Mouse (Mus musculus): ENCODE results near the gene Snx8.
A peak's percentile ranks its signal among the peaks of the same experiment; 100 is the strongest.

Snx8 gene

GRCm38 (mm10) chr5:140350731-140351497, 38.1 kb downstream of the Snx8 start:
- DNase-seq (ENCODE audit: extremely low read depth, low read depth, low spot score), result no peak

GRCm38 (mm10) chr5:140349882-140350281, 39.2 kb downstream of the Snx8 start:
- no peak for DNase-seq (ENCODE audit: extremely low read depth, low read depth, low spot score)

DNA sequence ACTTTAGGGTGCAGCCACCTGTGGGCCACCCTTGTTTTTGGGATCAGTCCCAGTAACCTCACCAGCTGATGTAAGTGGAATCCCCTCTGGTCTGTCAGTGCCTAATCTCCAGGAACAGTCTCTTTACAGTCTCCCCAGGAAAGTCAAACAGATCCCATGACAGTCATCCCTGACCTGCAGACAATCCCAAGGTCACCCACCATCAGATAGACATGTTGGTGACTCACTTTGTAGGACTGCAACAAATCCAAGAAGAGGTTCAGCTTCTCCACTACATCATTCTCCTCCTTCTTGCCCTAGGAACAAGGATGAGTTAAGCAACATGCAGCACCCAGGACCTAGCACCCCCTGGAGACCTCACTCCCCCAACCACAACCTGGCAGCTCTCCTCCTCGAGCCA, 43.0 kb downstream of the Snx8 start:
- DNase-seq (ENCODE audit: extremely low read depth, low read depth, low spot score), result no peak

DNA sequence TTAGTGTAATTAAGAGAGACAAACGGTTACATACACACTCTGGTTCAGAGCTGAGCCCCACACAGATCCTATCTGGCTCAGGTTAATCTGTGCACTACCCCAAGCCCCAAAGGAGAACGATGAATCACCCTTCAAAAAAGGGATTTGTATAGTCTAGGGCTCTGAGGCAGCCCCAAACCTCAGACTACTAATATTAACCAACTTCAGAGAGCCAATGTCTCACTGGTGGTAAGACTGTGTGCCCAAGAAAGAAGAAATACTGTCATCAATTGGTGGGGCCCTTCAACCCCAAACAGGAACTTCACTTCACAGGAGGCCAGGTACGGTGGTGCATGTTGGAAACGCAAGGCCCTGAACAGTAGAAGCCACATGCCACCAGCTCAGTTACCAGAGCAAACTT, 43.8 kb downstream of the Snx8 start:
- no peak for DNase-seq (ENCODE audit: extremely low read depth, low read depth, low spot score)

- no peak for DNase-seq (ENCODE audit: extremely low read depth, low read depth, low spot score)
Measured at GRCm38 (mm10) chr5:140342880-140343279, 46.2 kb downstream of the Snx8 start.

GRCm38 (mm10) chr5:140339836-140340235, 49.2 kb downstream of the Snx8 start:
- DNase-seq (ENCODE audit: extremely low read depth, low read depth, low spot score), result no peak

DNA sequence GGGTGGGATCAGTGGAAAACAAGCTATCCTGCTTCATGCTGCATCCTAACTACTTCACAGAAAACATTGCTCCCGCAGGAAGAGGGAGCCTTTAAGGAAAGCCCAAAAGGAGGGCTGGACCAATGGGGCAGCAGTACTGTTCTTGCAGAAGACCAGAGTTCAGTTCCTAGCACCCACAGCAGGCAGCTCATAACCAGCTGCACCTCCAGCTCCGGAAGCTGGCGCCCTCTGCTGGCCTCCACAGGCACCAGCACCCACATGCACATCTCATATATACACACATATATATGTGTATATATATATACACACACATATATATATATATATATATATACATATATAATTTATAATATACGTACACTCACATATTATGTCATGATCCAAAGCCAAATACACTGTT, 50.3 kb downstream of the Snx8 start:
- no peak for DNase-seq (ENCODE audit: extremely low read depth, low read depth, low spot score)

GRCm38 (mm10) chr5:140336680-140337079, 52.4 kb downstream of the Snx8 start:
- DNase-seq (ENCODE audit: extremely low read depth, low read depth, low spot score), result no peak

DNA sequence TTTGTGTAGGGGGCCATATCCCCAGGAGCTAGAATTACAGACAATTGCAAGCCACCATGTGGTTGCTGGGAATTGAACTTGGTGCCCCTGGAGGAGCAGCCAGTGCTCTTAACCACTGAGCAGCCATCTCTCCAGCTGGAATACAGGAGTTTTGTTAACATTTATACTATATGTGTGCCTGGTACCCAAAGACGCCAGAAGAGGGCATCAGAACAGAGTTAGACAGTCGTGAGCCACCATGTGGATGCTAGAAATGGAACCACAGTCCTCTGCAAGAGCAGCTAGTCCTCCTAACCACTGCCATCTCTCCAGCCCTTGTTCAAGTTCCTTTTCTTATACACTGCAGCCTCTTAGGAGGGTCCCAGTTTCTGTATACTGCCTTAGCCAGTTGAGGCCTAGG, 55.4 kb downstream of the Snx8 start:
- DNase-seq (ENCODE audit: extremely low read depth, low read depth, low spot score), result no peak

- DNase-seq (ENCODE audit: extremely low read depth, low read depth, low spot score), result peak; percentile 40
Measured at GRCm38 (mm10) chr5:140332519-140332918, 56.5 kb downstream of the Snx8 start.

- no peak for DNase-seq (ENCODE audit: extremely low read depth, low read depth, low spot score)
Measured at GRCm38 (mm10) chr5:140331615-140332512, 57.2 kb downstream of the Snx8 start, which contains the start of gene Mrm2. Gene Mrm2 (minus strand): TSS chr5:140331898.

- DNase-seq (ENCODE audit: extremely low read depth, low read depth, low spot score), result no peak
Measured at GRCm38 (mm10) chr5:140324058-140324457, 65.0 kb downstream of the Snx8 start.

DNA sequence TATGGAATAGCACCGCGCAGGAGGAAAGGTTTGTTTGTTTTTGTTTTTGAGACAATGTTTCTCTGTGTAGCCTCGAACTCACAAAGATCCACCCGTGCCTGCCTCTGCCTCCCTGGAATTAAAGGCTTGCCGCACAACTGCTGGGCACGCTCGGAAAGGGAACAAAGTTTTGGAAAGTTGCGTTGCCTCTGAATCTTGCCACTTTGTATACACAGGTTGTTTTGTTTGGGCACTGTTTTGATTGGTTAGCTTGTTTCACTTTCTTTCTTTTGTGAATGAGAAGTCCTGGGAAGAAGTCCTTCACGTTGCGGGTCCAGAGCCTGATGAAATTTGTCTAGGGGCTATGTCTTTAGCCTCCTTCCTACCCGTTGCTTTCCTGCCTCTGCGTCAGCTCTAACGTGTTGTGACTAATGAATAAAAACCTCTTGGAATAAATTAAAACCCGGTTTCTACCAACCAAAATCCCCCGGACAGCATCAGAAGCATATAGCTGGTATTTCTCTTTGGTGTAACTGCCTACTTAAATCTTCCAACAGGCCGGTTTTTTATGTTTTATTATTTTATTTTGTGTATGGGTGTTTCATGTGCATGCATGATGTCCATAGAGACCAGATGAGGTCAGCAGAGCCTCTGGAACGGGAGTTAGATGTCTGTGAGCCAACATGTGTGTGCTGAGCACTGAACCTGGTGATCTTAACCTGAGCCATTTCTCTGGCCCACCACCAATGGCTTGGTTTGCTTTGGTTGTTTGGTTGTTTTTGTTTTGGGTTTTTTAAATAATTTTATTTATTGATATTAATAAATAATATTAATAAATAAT, 67.1 kb downstream of the Snx8 start:
- DNase-seq (ENCODE audit: extremely low read depth, low read depth, low spot score), result no peak

GRCm38 (mm10) chr5:140321042-140321755, 67.9 kb downstream of the Snx8 start, which contains the start of the genes Mad1l1 and Nudt1:
Gene Mad1l1 (minus strand): TSS chr5:140321552.
Gene Nudt1 (plus strand): TSS chr5:140321656.
- peak; percentile 25 for DNase-seq (ENCODE audit: extremely low read depth, low read depth, low spot score)

DNA sequence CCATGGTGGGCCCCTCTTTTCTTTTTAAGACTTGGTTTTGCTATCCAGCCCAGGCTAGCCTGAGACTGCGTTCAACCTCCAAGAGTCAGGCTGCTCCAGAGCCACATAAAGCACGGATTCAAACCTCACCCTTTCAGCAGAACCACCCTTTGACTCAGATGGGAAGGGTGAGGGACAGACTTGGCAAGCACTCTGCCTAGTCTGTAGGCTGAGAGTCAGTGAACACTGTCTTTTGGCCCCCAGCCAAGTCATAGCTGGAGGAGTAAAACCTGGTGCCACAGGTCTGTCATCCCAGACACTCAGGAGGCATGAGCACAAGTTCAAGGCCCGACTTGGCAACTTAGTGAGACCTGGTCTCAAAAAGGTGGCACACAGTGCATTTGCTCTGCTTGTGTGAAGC, 72.3 kb downstream of the Snx8 start:
- DNase-seq (ENCODE audit: extremely low read depth, low read depth, low spot score), result no peak

DNA sequence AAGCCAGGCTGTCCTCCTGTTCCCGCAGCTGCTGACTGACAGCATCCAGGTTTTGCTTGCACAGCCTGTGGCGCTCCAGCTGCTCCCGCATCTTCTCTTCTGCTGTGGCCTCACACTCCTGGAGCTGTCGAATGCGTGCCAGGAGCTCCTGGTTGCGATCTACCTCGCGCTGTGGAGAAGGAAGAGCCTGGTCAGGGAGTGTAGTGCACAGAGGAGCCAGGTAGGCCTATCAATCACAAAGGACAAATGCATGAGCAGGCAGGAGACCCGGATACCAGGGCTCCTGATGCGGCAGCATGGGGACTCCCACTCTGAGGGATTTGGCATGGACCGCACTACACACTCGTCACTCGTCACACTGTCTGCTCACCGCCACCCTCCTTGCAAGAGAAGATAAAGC, 81.5 kb downstream of the Snx8 start:
- no peak for DNase-seq (ENCODE audit: extremely low read depth, low read depth, low spot score)

GRCm38 (mm10) chr5:140306016-140306415, 83.0 kb downstream of the Snx8 start:
- DNase-seq (ENCODE audit: extremely low read depth, low read depth, low spot score), result no peak

DNA sequence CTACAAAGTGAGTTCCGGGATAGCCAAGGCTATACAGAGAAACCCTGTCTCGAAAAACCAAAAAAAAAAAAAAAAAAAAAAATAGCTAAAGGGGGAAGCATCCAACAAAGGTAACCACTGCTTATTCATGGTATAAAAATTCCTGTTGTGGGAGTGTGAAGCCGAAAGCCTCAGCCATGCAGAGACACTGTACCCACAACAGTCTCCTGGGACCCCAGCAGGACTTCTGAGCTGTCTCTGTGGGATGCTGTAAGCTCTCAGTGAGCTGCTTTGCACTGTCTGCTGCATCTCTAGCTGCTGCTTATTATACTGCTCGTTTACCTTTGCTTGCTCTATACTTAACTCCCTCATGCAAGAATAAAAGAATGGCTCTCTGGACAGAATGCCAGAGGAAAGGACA, 90.8 kb downstream of the Snx8 start:
- DNase-seq (ENCODE audit: extremely low read depth, low read depth, low spot score), result no peak

DNA sequence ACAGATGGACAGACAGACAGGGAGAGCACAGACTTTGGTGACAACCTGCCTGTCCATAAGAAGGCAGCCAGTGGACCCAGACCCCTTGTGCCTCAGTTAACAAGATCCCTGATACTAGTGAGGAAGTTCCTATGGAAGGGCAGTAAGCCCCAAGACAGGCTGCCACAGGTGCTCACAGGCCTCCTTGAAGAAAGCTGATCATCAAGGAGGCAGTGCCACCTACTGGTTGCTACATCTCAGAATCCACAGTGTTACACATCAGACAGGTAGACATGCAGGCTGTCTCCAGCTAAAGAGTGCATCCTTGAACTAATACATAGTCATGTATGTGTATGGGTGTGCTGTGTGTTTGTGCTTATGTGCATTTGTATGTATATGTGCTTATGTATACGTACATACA, 96.9 kb downstream of the Snx8 start:
- DNase-seq (ENCODE audit: extremely low read depth, low read depth, low spot score), result no peak
